Mouse (Mus musculus): Measurements from ENCODE around the gene Synj2. TPM values are rescaled to one million over a fixed set of nuclear protein-coding genes. Genes with fewer than 3 reads are reported as not detected.

Gene Synj2
- 1.4 and 2.5 TPM in 2 replicates for polyA plus RNA-seq (2015; fragmentation: Nextera tagmentation; extraction: Ambion mirVana)

- Histone ChIP-seq H3K27ac (ENCODE audit: low read length) (no peak within 1 kb of the TSS), H3K9ac (replicated peaks; ENCODE audit: low read depth, low read length) (peak within 1 kb of the TSS; percentile 51), H3K27me3 (replicated peaks; ENCODE audit: control insufficient read depth, insufficient read depth, low read length) (peaks cover 17% of the 10 kb centered on the region), H3K4me2 (ENCODE audit: low read length) (peak within 1 kb of the TSS; percentile 84), H3K36me3 (ENCODE audit: control insufficient read depth, insufficient read depth) (no peaks in the 10 kb centered on the region), H3K4me1 (replicated peaks; ENCODE audit: control insufficient read depth, insufficient read depth, low read length) (peaks cover 11% of the 10 kb centered on the region), H3K9me3 (ENCODE audit: control insufficient read depth, low read length) (no peaks in the 10 kb centered on the region), H3K4me3 (replicated peaks; ENCODE audit: low read length) (peak within 1 kb of the TSS; percentile 55)
- 1% methylated on average over 38 of the region's 52 CpGs for WGBS
- ATAC-seq: peak; percentile 77
Observed at GRCm38 (mm10) chr17:5941230-5942043, at the start of gene Synj2. Gene Synj2, plus strand, starts transcription at chr17:5941280.

- Histone ChIP-seq H3K4me3 (replicated peaks; ENCODE audit: low read length) (no peak overlapping the region), H3K36me3 (ENCODE audit: control insufficient read depth, insufficient read depth) (no peaks in the 10 kb centered on the region), H3K27me3 (replicated peaks; ENCODE audit: control insufficient read depth, insufficient read depth, low read length) (no peaks in the 10 kb centered on the region), H3K4me2 (ENCODE audit: low read length) (no peak overlapping the region), H3K9me3 (ENCODE audit: control insufficient read depth, low read length) (no peaks in the 10 kb centered on the region), H3K27ac (ENCODE audit: low read length) (no peak overlapping the region), H3K4me1 (replicated peaks; ENCODE audit: control insufficient read depth, insufficient read depth, low read length) (0 out of 2 replicates have a peak, but pooled peaks cover 2% of the 10 kb centered on the region), H3K9ac (replicated peaks; ENCODE audit: low read depth, low read length) (no peak overlapping the region)
- ATAC-seq: no peak
- WGBS: 88% methylated on average over 9 of the region's 9 CpGs
Observed at GRCm38 (mm10) chr17:5891933-5892683, 49.0 kb upstream of the Synj2 start.

- ATAC-seq: no peak
- Histone ChIP-seq H3K4me1 (replicated peaks; ENCODE audit: control insufficient read depth, insufficient read depth, low read length) (no peaks in the 10 kb centered on the region), H3K36me3 (ENCODE audit: control insufficient read depth, insufficient read depth) (no peaks in the 10 kb centered on the region), H3K27ac (ENCODE audit: low read length) (no peak overlapping the region), H3K4me3 (replicated peaks; ENCODE audit: low read length) (no peak overlapping the region), H3K9ac (replicated peaks; ENCODE audit: low read depth, low read length) (no peak overlapping the region), H3K9me3 (ENCODE audit: control insufficient read depth, low read length) (no peaks in the 10 kb centered on the region), H3K27me3 (replicated peaks; ENCODE audit: control insufficient read depth, insufficient read depth, low read length) (no peaks in the 10 kb centered on the region), H3K4me2 (ENCODE audit: low read length) (no peak overlapping the region)
- WGBS: 27% methylated on average over 7 of the region's 7 CpGs
Observed at GRCm38 (mm10) chr17:5893092-5893491, 48.0 kb upstream of the Synj2 start.

- Histone ChIP-seq H3K36me3 (ENCODE audit: control insufficient read depth, insufficient read depth) (no peaks in the 10 kb centered on the region), H3K4me1 (replicated peaks; ENCODE audit: control insufficient read depth, insufficient read depth, low read length) (no peaks in the 10 kb centered on the region), H3K27me3 (replicated peaks; ENCODE audit: control insufficient read depth, insufficient read depth, low read length) (no peaks in the 10 kb centered on the region), H3K9ac (replicated peaks; ENCODE audit: low read depth, low read length) (no peak overlapping the region), H3K4me3 (replicated peaks; ENCODE audit: low read length) (no peak overlapping the region), H3K9me3 (ENCODE audit: control insufficient read depth, low read length) (no peaks in the 10 kb centered on the region), H3K4me2 (ENCODE audit: low read length) (no peak overlapping the region), H3K27ac (ENCODE audit: low read length) (no peak overlapping the region)
- WGBS: 91% methylated on average over 7 of the region's 7 CpGs
- no peak for ATAC-seq
Observed at GRCm38 (mm10) chr17:5893574-5894148, 47.4 kb upstream of the Synj2 start.

GRCm38 (mm10) chr17:5896066-5896465 is 45.0 kb upstream of the Synj2 start:
- no peaks in the 10 kb centered on the region for H3K27me3 ChIP-seq (replicated peaks; ENCODE audit: control insufficient read depth, insufficient read depth, low read length)
- WGBS: 73% methylated on average over 4 of the region's 4 CpGs
- no peaks in the 10 kb centered on the region for H3K4me1 ChIP-seq (replicated peaks; ENCODE audit: control insufficient read depth, insufficient read depth, low read length)
- no peak overlapping the region for H3K27ac ChIP-seq (ENCODE audit: low read length)
- H3K9me3 ChIP-seq (ENCODE audit: control insufficient read depth, low read length): no peaks in the 10 kb centered on the region
- no peak overlapping the region for H3K9ac ChIP-seq (replicated peaks; ENCODE audit: low read depth, low read length)
- H3K4me2 ChIP-seq (ENCODE audit: low read length): no peak overlapping the region
- H3K4me3 ChIP-seq (replicated peaks; ENCODE audit: low read length): no peak overlapping the region
- H3K36me3 ChIP-seq (ENCODE audit: control insufficient read depth, insufficient read depth): no peaks in the 10 kb centered on the region
- no peak for ATAC-seq

GRCm38 (mm10) chr17:5896607-5897006 is 44.5 kb upstream of the Synj2 start:
- H3K9ac ChIP-seq (replicated peaks; ENCODE audit: low read depth, low read length): no peak overlapping the region
- H3K27ac ChIP-seq (ENCODE audit: low read length): no peak overlapping the region
- no peaks in the 10 kb centered on the region for H3K9me3 ChIP-seq (ENCODE audit: control insufficient read depth, low read length)
- no peak for ATAC-seq
- H3K4me3 ChIP-seq (replicated peaks; ENCODE audit: low read length): no peak overlapping the region
- H3K27me3 ChIP-seq (replicated peaks; ENCODE audit: control insufficient read depth, insufficient read depth, low read length): no peaks in the 10 kb centered on the region
- H3K4me1 ChIP-seq (replicated peaks; ENCODE audit: control insufficient read depth, insufficient read depth, low read length): no peaks in the 10 kb centered on the region
- H3K4me2 ChIP-seq (ENCODE audit: low read length): no peak overlapping the region
- 84% methylated on average over 7 of the region's 7 CpGs for WGBS
- H3K36me3 ChIP-seq (ENCODE audit: control insufficient read depth, insufficient read depth): no peaks in the 10 kb centered on the region

GRCm38 (mm10) chr17:5897326-5898200 is 43.5 kb upstream of the Synj2 start:
- Histone ChIP-seq H3K9me3 (ENCODE audit: control insufficient read depth, low read length) (no peaks in the 10 kb centered on the region), H3K4me1 (replicated peaks; ENCODE audit: control insufficient read depth, insufficient read depth, low read length) (no peaks in the 10 kb centered on the region), H3K4me2 (ENCODE audit: low read length) (no peak overlapping the region), H3K9ac (replicated peaks; ENCODE audit: low read depth, low read length) (no peak overlapping the region), H3K4me3 (replicated peaks; ENCODE audit: low read length) (no peak overlapping the region), H3K36me3 (ENCODE audit: control insufficient read depth, insufficient read depth) (no peaks in the 10 kb centered on the region), H3K27me3 (replicated peaks; ENCODE audit: control insufficient read depth, insufficient read depth, low read length) (no peaks in the 10 kb centered on the region), H3K27ac (ENCODE audit: low read length) (no peak overlapping the region)
- ATAC-seq: no peak
- WGBS: 94% methylated on average over 17 of the region's 17 CpGs

GRCm38 (mm10) chr17:5899251-5899650 is 41.8 kb upstream of the Synj2 start:
- ATAC-seq: no peak
- 92% methylated on average over 6 of the region's 6 CpGs for WGBS
- H3K4me2 ChIP-seq (ENCODE audit: low read length): no peak overlapping the region

More at GRCm38 (mm10) chr17:5899251-5899650, 41.8 kb upstream of the Synj2 start:
- Histone ChIP-seq H3K27ac (ENCODE audit: low read length) (no peak overlapping the region), H3K9ac (replicated peaks; ENCODE audit: low read depth, low read length) (no peak overlapping the region), H3K9me3 (ENCODE audit: control insufficient read depth, low read length) (no peaks in the 10 kb centered on the region), H3K4me1 (replicated peaks; ENCODE audit: control insufficient read depth, insufficient read depth, low read length) (no peaks in the 10 kb centered on the region), H3K4me3 (replicated peaks; ENCODE audit: low read length) (no peak overlapping the region), H3K36me3 (ENCODE audit: control insufficient read depth, insufficient read depth) (no peaks in the 10 kb centered on the region), H3K27me3 (replicated peaks; ENCODE audit: control insufficient read depth, insufficient read depth, low read length) (no peaks in the 10 kb centered on the region)
